Mouse (Mus musculus) midbrain, embryonic 12.5 days (tissue): Measurements from ENCODE around the gene Barx1. TPM values are rescaled to one million over a fixed set of nuclear protein-coding genes. Genes with fewer than 3 reads are reported as not detected.

Experiments
- ATAC-seq: fragments of 200-750 bp; cut with Nextera tagmentation; 2 replicates; pipeline ENCODE4 v1.8.0; 2017; ENCODE audit warnings: low read depth, moderate TSS enrichment, moderate library complexity; ENCODE audit not compliant: low FRiP score
- H3K27ac ChIP-seq: fragments of 300-500 bp; sonication (generic); replicated peaks from 2 replicates; pipeline ENCODE4 v1.5.1; 2016; ENCODE audit warnings: mild to moderate bottlenecking
- H3K27me3 ChIP-seq: fragments of 300-500 bp; sonication (generic); 2 replicates; pipeline ENCODE4 v1.6.1; 2016; ENCODE audit warnings: mild to moderate bottlenecking
- H3K36me3 ChIP-seq: fragments of 300-500 bp; sonication (generic); 2 replicates; pipeline ENCODE4 v1.6.1; 2016
- H3K4me1 ChIP-seq: fragments of 300-500 bp; sonication (generic); 2 replicates; pipeline ENCODE4 v1.6.1; 2016
- H3K4me2 ChIP-seq: fragments of 300-500 bp; sonication (generic); replicated peaks from 2 replicates; pipeline ENCODE4 v1.6.1; 2016; ENCODE audit warnings: mild to moderate bottlenecking, moderate library complexity
- H3K4me3 ChIP-seq: fragments of 300-500 bp; sonication (generic); 2 replicates; pipeline ENCODE4 v1.5.1; 2016; ENCODE audit warnings: mild to moderate bottlenecking
- H3K9ac ChIP-seq: fragments of 300-500 bp; sonication (generic); replicated peaks from 2 replicates; pipeline ENCODE4 v1.6.1; 2016; ENCODE audit warnings: mild to moderate bottlenecking, moderate library complexity
- H3K9me3 ChIP-seq: fragments of 300-500 bp; sonication (generic); 2 replicates; pipeline ENCODE4 v1.6.1; 2016; ENCODE audit warnings: mild to moderate bottlenecking
- WGBS: fragments of 180-500 bp; shearing (Covaris S2); methylation state at CpG from one replicate; pipeline ENCODE4 v1.1.7; 2016; 5-methylcytosine and 5-hydroxymethylcytosine counted together
- polyA plus RNA-seq: library from polyadenylated mRNA; unstranded; fragments of >200 nt; fragmentation: Nextera tagmentation; extraction: Ambion mirVana; gene quantifications from 2 replicates; pipeline ENCODE4 v1.2.1, GENCODE M21; 2016

Gene Barx1
- polyA plus RNA-seq, 1 experiment from 2014 or later, result 0.29 TPM

GRCm38 (mm10) chr13:48686666-48687065, 23.9 kb downstream of the Barx1 start:
- Histone ChIP-seq H3K36me3 (no peaks in the 10 kb centered on the region), H3K9me3 (peaks cover 7% of the 10 kb centered on the region), H3K27me3 (peaks cover 12% of the 10 kb centered on the region; the same call in 1 of the 2 replicates), H3K4me1 (peaks cover 6% of the 10 kb centered on the region; the same call in 1 of the 2 replicates), H3K4me3 (no peak overlapping the region), H3K9ac (no peak overlapping the region), H3K4me2 (no peak overlapping the region), H3K27ac (no peak overlapping the region)
- 40% methylated on average over 5 of the region's 5 CpGs for WGBS
- no peak for ATAC-seq

GRCm38 (mm10) chr13:48691991-48692390, 29.2 kb downstream of the Barx1 start:
- no peak overlapping the region for H3K9ac ChIP-seq
- H3K4me1 ChIP-seq, result peaks cover 10% of the 10 kb centered on the region
- no peak overlapping the region for H3K4me3 ChIP-seq
- ATAC-seq, result no peak
- H3K36me3 ChIP-seq, result no peaks in the 10 kb centered on the region
- H3K9me3 ChIP-seq, result peaks cover 7% of the 10 kb centered on the region
- no peak overlapping the region for H3K4me2 ChIP-seq
- no peak overlapping the region for H3K27ac ChIP-seq
- 65% methylated on average over 2 of the region's 2 CpGs for WGBS
- no peaks in the 10 kb centered on the region for H3K27me3 ChIP-seq

- WGBS, result 75% methylated on average over 27 of the region's 27 CpGs
- Histone ChIP-seq H3K9ac (no peak overlapping the region), H3K4me1 (peaks cover 10% of the 10 kb centered on the region), H3K36me3 (no peaks in the 10 kb centered on the region), H3K9me3 (peaks cover 7% of the 10 kb centered on the region), H3K4me3 (no peak overlapping the region), H3K4me2 (no peak overlapping the region), H3K27me3 (0 out of 2 replicates have a peak, but pooled peaks cover 7% of the 10 kb centered on the region), H3K27ac (no peak overlapping the region)
- no peak for ATAC-seq
Measured at GRCm38 (mm10) chr13:48694090-48695064, 31.6 kb downstream of the Barx1 start.

GRCm38 (mm10) chr13:48706385-48706951, 43.7 kb downstream of the Barx1 start:
- no peak overlapping the region for H3K27ac ChIP-seq

GRCm38 (mm10) chr13:48712675-48713074, 49.9 kb downstream of the Barx1 start:
- Histone ChIP-seq H3K4me3 (no peak overlapping the region), H3K27ac (no peak overlapping the region), H3K4me2 (no peak overlapping the region), H3K27me3 (peaks cover 7% of the 10 kb centered on the region), H3K36me3 (no peaks in the 10 kb centered on the region), H3K9me3 (no peaks in the 10 kb centered on the region), H3K9ac (no peak overlapping the region), H3K4me1 (0 out of 2 replicates have a peak, but pooled peaks cover 2% of the 10 kb centered on the region)
- ATAC-seq, result no peak
- WGBS, result 79% methylated on average over 2 of the region's 2 CpGs

More at GRCm38 (mm10) chr13:48706385-48706951, 43.7 kb downstream of the Barx1 start:
- Histone ChIP-seq H3K27me3 (peaks cover 24% of the 10 kb centered on the region), H3K36me3 (no peaks in the 10 kb centered on the region), H3K4me3 (peak overlapping the region; percentile 44), H3K9me3 (no peaks in the 10 kb centered on the region), H3K9ac (peak overlapping the region; percentile 53), H3K4me1 (peaks cover 8% of the 10 kb centered on the region), H3K4me2 (peak overlapping the region; percentile 55)
- ATAC-seq, result peak; percentile 81
- 2% methylated on average over 18 of the region's 21 CpGs for WGBS

GRCm38 (mm10) chr13:48716075-48716474, 53.3 kb downstream of the Barx1 start:
- Histone ChIP-seq H3K9ac (no peak overlapping the region), H3K36me3 (no peaks in the 10 kb centered on the region), H3K27ac (no peak overlapping the region), H3K9me3 (peaks cover 5% of the 10 kb centered on the region; the same call in 1 of the 2 replicates), H3K4me3 (no peak overlapping the region), H3K4me1 (0 out of 2 replicates have a peak, but pooled peaks cover 2% of the 10 kb centered on the region), H3K27me3 (peaks cover 10% of the 10 kb centered on the region), H3K4me2 (no peak overlapping the region)
- 62% methylated on average over 4 of the region's 4 CpGs for WGBS
- no peak for ATAC-seq

Other genes with a start within 250 kb of the Barx1 start
- gene Zfp169, start 149.5 kb upstream of the Barx1 start, polyA plus RNA-seq, result 5.5 and 6.0 TPM in 2 replicates
- 1.5 and 1.6 TPM in 2 replicates for gene A830005F24Rik, start 149.4 kb upstream of the Barx1 start, polyA plus RNA-seq
- 16.9 and 20.9 TPM in 2 replicates for gene Ptpdc1, start 37.3 kb upstream of the Barx1 start, polyA plus RNA-seq
- 11.3 and 11.4 TPM in 2 replicates for gene Phf2, start 208.1 kb downstream of the Barx1 start, polyA plus RNA-seq